Mouse (Mus musculus) spleen, adult 12 weeks (tissue): ENCODE measurements around the gene Hist2h3c2.
"Not testable (repeated sequence)": the region's sequence is repeated elsewhere in the genome, so short reads cannot be mapped to it uniquely, and the experiment has no call there.

ENCODE experiments used
- DNase-seq: peaks from one replicate; pipeline ENCODE4 v3.0.0; 2022; ENCODE audit warnings: low spot score

Gene Hist2h3c2

GRCm38 (mm10) chr3:96260220-96260619, 21.3 kb upstream of the Hist2h3c2 start:
- no peak for DNase-seq

GRCm38 (mm10) chr3:96257190-96257589, 18.3 kb upstream of the Hist2h3c2 start:
- DNase-seq = no peak

- DNase-seq = no peak
Measured at GRCm38 (mm10) chr3:96255926-96256593, 17.1 kb upstream of the Hist2h3c2 start.

GRCm38 (mm10) chr3:96254683-96255355, 15.9 kb upstream of the Hist2h3c2 start:
- no peak for DNase-seq

- no peak for DNase-seq
Measured at GRCm38 (mm10) chr3:96251787-96252186, 12.9 kb upstream of the Hist2h3c2 start.

GRCm38 (mm10) chr3:96250890-96251289, 12.0 kb upstream of the Hist2h3c2 start:
- no peak for DNase-seq

- no peak for DNase-seq
Measured at GRCm38 (mm10) chr3:96249034-96249345, 10.1 kb upstream of the Hist2h3c2 start.

- DNase-seq = no peak
Measured at GRCm38 (mm10) chr3:96248141-96249033, 9.5 kb upstream of the Hist2h3c2 start.

GRCm38 (mm10) chr3:96247356-96248140, 8.6 kb upstream of the Hist2h3c2 start:
- no peak for DNase-seq

- not testable (repeated sequence) for DNase-seq
Measured at GRCm38 (mm10) chr3:96246427-96246856, 7.5 kb upstream of the Hist2h3c2 start, which contains the start of gene Hist2h3c1. Gene Hist2h3c1, plus strand, starts transcription at chr3:96246685.

GRCm38 (mm10) chr3:96246018-96246417, 7.1 kb upstream of the Hist2h3c2 start:
- not testable (repeated sequence) for DNase-seq

GRCm38 (mm10) chr3:96245003-96245886, 6.3 kb upstream of the Hist2h3c2 start, which contains the start of gene Hist2h2aa1:
Gene Hist2h2aa1, plus strand, starts transcription at chr3:96245497.
- DNase-seq = peak; percentile 82

- no peak for DNase-seq
Measured at GRCm38 (mm10) chr3:96243921-96244572, 5.1 kb upstream of the Hist2h3c2 start.

GRCm38 (mm10) chr3:96240799-96241197, 1.9 kb upstream of the Hist2h3c2 start:
- DNase-seq = no peak

GRCm38 (mm10) chr3:96239949-96240798, 1.2 kb upstream of the Hist2h3c2 start, which contains the start of gene Hist2h2aa2:
Gene Hist2h2aa2, minus strand, starts transcription at chr3:96240276.
- DNase-seq = peak; percentile 99

GRCm38 (mm10) chr3:96237904-96238511, 919 bp downstream of the Hist2h3c2 start:
- peak; percentile 49 for DNase-seq

GRCm38 (mm10) chr3:96237335-96237903, 1.5 kb downstream of the Hist2h3c2 start:
- no peak for DNase-seq

GRCm38 (mm10) chr3:96236834-96237334, 2.0 kb downstream of the Hist2h3c2 start:
- no peak for DNase-seq
